ENCODE assay signal across 8 mouse cellular contexts in genomic region chr14:100458727-100459447, GRCm38 (mm10).
A peak's percentile ranks its signal among the peaks of the same experiment; 100 is the strongest.
DNase-seq lines count a peak whose midpoint lies in the region; ATAC-seq and TF ChIP-seq lines count a peak whose summit lies in the region.

No protein-coding gene starts in this region.

- H3K4me3 ChIP-seq in embryonic facial prominence, embryonic 12.5 days = no peak overlapping the region
- H3K4me3 ChIP-seq in liver, embryonic 11.5 days (ENCODE audit: low read depth, low read length) = no peak overlapping the region
- H3K4me3 ChIP-seq in stomach, postnatal 0 days (ENCODE audit: low read depth, low read length) = no peak overlapping the region

- no peaks in the 10 kb centered on the region for H3K9me3 ChIP-seq in embryonic facial prominence, embryonic 12.5 days
- H3K9me3 ChIP-seq in liver, embryonic 11.5 days (ENCODE audit: control insufficient read depth, low read length) = no peaks in the 10 kb centered on the region
- no peaks in the 10 kb centered on the region for H3K9me3 ChIP-seq in stomach, postnatal 0 days (ENCODE audit: control insufficient read depth, low read length)

- H3K27me3 ChIP-seq in embryonic facial prominence, embryonic 12.5 days = no peaks in the 10 kb centered on the region
- no peaks in the 10 kb centered on the region for H3K27me3 ChIP-seq in liver, embryonic 11.5 days (replicated peaks; ENCODE audit: control insufficient read depth, insufficient read depth, low read length)
- no peaks in the 10 kb centered on the region for H3K27me3 ChIP-seq in stomach, postnatal 0 days (ENCODE audit: control insufficient read depth, insufficient read depth, low read length)

- peak; percentile 89 for DNase-seq in heart, adult 11 months
- DNase-seq in heart, postnatal 25 days (ENCODE audit: low spot score) = no peak
- DNase-seq in heart, postnatal 10 days = peak; percentile 48 to 55
- DNase-seq in kidney, postnatal 36 days = peak; percentile 94 to 96
- no peak for DNase-seq in liver, embryonic 11.5 days (ENCODE audit: low spot score)
- DNase-seq in neural tube, embryonic 10.5 days (ENCODE audit: extremely low spot score, low spot score) = peak; percentile 77
- DNase-seq in stomach, postnatal 0 days (ENCODE audit: low spot score) = peak; percentile 77

- WGBS in embryonic facial prominence, embryonic 12.5 days = 15% methylated on average over 9 of the region's 9 CpGs
- WGBS in liver, embryonic 11.5 days = 34% methylated on average over 9 of the region's 9 CpGs
- WGBS in stomach, postnatal 0 days = 20% methylated on average over 9 of the region's 9 CpGs

- peak overlapping the region; percentile 33 for H3K4me2 ChIP-seq in embryonic facial prominence, embryonic 12.5 days (replicated peaks)
- no peak overlapping the region for H3K4me2 ChIP-seq in liver, embryonic 11.5 days
- H3K4me2 ChIP-seq in stomach, postnatal 0 days (replicated peaks; ENCODE audit: low read depth) = peak overlapping the region; percentile 40

- TF ChIP-seq EP300 in stomach, postnatal 0 days (optimal IDR thresholded peaks at IDR 0.05) = no peak

- no peak overlapping the region for H3K9ac ChIP-seq in embryonic facial prominence, embryonic 12.5 days
- H3K9ac ChIP-seq in liver, embryonic 11.5 days (ENCODE audit: low read depth, low read length) = no peak overlapping the region
- H3K9ac ChIP-seq in stomach, postnatal 0 days (ENCODE audit: low read length) = no peak overlapping the region

- peaks cover 34% of the 10 kb centered on the region for H3K4me1 ChIP-seq in embryonic facial prominence, embryonic 12.5 days
- no peaks in the 10 kb centered on the region; the same call in 1 of the 2 replicates for H3K4me1 ChIP-seq in liver, embryonic 11.5 days (replicated peaks; ENCODE audit: control insufficient read depth, insufficient read depth, low read length)
- peaks cover 2% of the 10 kb centered on the region; the same call in 1 of the 2 replicates for H3K4me1 ChIP-seq in stomach, postnatal 0 days (replicated peaks; ENCODE audit: control insufficient read depth, insufficient read depth)

- peak; percentile 85 for ATAC-seq in embryonic facial prominence, embryonic 12.5 days (ENCODE audit: insufficient number of reproducible peaks, insufficient read depth, low FRiP score, low TSS enrichment)
- peak; percentile 50 for ATAC-seq in liver, embryonic 11.5 days (replicated peaks; ENCODE audit: low FRiP score)
- ATAC-seq in stomach, postnatal 0 days (ENCODE audit: low FRiP score, low TSS enrichment) = peak; percentile 95

- TF ChIP-seq CTCF in stomach, postnatal 0 days (IDR thresholded peaks at IDR 0.05; ENCODE audit: low read depth) = no peak

- H3K36me3 ChIP-seq in embryonic facial prominence, embryonic 12.5 days = no peaks in the 10 kb centered on the region
- no peaks in the 10 kb centered on the region for H3K36me3 ChIP-seq in liver, embryonic 11.5 days (ENCODE audit: control insufficient read depth, insufficient read depth, low read length)
- no peaks in the 10 kb centered on the region for H3K36me3 ChIP-seq in stomach, postnatal 0 days (ENCODE audit: control insufficient read depth, insufficient read depth, low read length)

- peak overlapping the region; percentile 77 for H3K27ac ChIP-seq in embryonic facial prominence, embryonic 12.5 days
- H3K27ac ChIP-seq in liver, embryonic 11.5 days (ENCODE audit: low read depth, low read length) = no peak overlapping the region; the same call in 1 of the 2 replicates
- no peak overlapping the region for H3K27ac ChIP-seq in stomach, postnatal 0 days (replicated peaks)

- intact Hi-C loops in heart, postnatal 25 days (cut with DNase I) = loop anchor here (2.0 to 10.0 kb wide), 4 partner anchors 284 to 836 kb away; no protein-coding TSS in a partner anchor
- intact Hi-C loops in heart, postnatal 10 days (cut with DNase I) = loop anchor here (5.0 to 10.0 kb wide), 3 partner anchors 284 to 527 kb away; no protein-coding TSS in a partner anchor

Comparison
In these comparisons a context has a peak if more than half of its experiments do, and no peak if none do; other contexts are left out.
1. DNase-seq: peak in heart, adult 11 months (single experiment), heart, postnatal 10 days (2 of 2), kidney, postnatal 36 days (2 of 2), neural tube, embryonic 10.5 days (single experiment) and stomach, postnatal 0 days (single experiment); none in heart, postnatal 25 days (single experiment) and liver, embryonic 11.5 days (single experiment).
2. Peak in every context shown above with its lines, with median percentiles within 50 percentile points of each other: ATAC-seq.